Mouse (Mus musculus): Measurements from ENCODE around the gene Spint2. TPM values are rescaled to one million over a fixed set of nuclear protein-coding genes. Genes with fewer than 3 reads are reported as not detected.
A peak's percentile ranks its signal among the peaks of the same experiment; 100 is the strongest.

Gene Spint2
- total RNA-seq (2021), result 29.0 and 31.5 TPM in 2 replicates
- long read RNA-seq, experiment 1, transcript Spint2-202 (6 exons, 1,211 nt), result major isoform, 57 of 69 reads
- long read RNA-seq, experiment 1, transcript Spint2-201 (7 exons, 1,384 nt), result minor isoform, 6 of 69 reads
- long read RNA-seq, experiment 1, partial matches to known transcripts, result 2 of 69 reads
- long read RNA-seq, experiment 1, other reads (novel, unspliced or antisense), result 4 of 69 reads
- long read RNA-seq, experiment 2, transcript Spint2-201 (7 exons, 1,384 nt), result minor isoform, 8 of 49 reads
- long read RNA-seq, experiment 2, transcript Spint2-202 (6 exons, 1,211 nt), result major isoform, 31 of 49 reads
- long read RNA-seq, experiment 2, partial matches to known transcripts, result 5 of 49 reads
- long read RNA-seq, experiment 2, other reads (novel, unspliced or antisense), result 5 of 49 reads

DNA sequence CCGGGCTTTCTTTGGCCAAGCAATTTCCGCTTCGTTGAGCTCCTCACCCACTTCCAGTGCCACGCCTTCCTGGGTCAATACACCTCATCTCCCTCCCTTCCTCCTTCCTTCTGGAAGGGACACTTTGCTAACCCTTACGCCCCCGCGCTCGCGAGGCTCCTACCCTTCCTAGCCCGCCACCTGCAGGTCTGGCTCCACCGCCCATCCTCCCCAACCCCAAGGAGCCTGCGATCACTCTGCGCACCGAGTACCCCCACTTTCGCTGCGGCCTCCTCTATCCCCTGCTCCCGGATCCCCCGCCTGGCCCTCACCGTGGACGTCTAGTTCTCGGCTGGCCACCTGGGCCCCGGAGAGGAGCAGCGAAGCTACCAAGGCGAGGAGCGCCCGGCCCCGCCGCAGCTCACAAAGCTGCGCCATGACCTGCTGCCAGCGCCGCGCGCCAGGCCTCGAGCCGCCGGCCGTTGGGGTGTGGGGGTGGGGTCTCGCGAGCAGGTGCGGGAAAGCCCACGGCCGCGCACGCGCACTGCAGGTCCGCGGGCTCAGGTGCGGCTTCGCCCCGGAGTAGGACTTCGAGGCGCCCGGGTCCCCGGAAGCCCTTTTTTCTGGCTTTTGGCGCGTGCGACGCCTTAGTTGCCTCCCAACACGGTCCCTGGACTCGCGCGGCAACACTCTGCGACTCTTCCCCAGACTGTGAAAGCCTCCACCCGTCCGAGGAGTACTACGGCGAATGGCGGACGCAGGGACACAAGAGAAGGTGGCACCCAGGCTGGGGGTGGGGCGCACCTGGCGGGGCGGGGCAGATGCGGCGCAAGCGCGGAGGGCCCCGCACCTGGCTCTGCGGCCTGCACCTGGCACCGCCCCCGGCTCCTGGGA lies at the start of gene Spint2:
Spint2 (minus strand) TSS at position 712 of the 873 bp plus-strand sequence.
- DNase-seq, result peak; percentile 81

DNA sequence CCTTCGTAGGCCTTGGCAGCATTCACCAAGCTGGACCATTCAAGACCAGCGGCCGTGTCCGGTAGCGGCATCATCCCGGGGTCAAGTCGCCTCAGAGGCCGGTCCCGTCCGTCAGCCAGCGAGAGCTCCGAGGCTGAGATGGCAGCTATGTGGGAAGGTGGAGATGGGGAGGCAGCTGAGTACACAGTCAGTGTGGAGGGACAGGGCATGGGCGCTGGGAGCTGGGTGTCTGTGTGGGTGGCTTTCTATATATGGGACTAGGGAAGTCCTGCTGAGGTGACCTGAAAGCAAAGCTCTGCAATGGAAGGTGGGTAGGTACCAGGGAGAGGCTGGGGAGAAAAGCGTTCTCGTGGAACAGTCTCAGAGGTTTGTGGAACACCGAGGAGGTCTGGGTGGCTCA lies 47.3 kb upstream of the Spint2 start:
- DNase-seq, result no peak

DNA sequence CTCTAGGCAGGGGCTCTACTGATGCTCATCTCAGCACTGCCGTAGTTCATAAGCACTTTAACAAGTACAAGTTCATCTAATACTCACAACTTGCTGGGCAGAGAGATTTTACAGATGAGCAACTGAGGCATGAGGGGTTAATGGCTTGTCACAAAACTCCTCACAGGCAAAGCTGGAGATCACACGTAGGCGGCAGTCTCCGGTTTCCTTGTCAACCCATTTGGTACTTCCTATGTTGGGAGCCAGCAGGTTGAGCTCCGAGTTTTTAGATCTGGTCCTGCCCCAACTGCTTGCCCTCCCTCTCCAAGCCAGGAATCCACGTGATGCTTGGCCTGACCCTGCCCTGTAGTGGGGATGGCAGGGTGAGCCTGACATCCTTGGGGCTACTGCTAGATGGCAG lies 45.4 kb upstream of the Spint2 start:
- no peak for DNase-seq

DNA sequence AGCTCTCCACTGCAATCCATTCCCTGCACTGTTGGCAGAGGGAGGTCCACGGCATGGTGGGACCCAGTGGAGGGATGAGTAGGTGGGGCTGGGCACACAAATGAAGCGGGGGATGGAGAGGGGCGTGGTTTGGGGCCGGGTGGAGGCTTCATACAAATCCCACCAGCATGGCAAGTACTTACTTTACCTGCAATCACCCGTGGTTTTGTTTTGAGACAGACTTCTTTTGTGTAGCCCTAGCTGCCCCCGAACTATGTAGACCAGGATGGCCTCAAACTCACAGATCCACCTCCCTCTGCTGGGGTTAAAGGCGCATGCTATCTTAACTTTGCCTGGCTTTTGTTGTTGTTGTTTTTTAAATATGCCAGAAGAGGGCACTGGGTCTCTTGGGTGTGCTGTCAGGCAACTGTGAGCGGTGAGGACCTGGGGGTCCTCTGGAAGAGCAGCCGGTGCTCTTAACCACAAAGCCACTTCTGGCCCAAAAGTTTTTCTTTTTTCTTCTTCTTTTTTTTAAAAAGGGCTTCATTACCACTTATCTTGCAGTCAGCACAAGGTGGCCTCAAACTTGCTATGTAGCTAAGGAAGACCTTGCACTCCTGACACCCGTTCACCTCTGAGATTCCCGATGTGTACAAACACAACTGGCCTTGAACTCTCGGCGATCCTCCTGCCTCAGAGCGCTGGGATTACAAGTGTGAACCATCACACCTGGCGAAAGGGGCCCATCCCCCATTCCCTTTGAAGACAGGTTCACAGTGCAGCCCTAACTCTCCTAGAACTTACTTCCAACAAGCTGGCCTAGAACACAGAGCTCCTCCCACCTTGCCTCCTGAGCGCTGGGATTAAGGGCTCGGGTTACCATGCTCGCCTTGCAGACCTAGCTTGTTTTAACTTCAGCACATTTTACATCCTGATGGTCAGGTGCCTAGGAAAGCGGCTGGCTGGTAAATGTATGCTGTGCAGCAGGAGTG lies 37.9 kb upstream of the Spint2 start:
- DNase-seq, result no peak

DNA sequence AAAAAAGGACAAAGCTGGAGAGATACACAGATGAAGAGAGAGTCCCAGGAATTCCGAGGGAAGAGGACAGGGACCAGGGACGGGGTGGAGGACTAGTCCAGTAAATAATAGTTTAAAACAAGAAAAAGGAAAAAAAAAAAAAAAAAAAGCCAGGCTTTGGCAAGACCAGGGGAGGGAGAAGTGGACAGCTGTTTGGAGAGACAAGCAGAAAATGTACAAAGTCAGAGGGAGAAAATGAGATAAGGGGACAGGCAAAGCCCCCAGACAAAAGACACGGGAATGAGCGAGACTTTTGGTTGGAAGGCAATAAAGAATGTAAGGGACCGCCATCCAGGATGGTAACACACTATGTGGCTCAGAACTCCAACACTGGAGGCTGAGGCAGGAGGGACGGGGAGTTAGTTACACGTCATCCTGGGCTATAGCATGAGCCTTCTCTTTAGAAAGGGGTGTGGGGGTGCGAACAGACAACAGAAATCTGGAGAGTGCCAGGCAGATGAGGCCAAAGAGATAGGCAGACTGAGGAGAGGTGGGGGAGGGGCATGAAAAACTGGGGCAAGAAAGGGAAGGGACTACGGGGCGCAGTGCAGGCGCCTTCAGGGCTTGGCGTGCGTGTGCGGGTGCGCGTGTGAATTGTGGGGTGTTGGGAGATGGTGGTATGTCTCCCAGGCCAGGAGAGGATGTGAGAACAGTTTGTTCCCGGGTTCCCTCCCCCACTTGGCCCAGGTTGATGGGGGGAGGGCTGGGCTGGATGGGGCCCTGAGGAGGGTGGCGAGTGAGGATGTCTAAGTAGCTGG lies 36.6 kb upstream of the Spint2 start:
- DNase-seq, result peak; percentile 58

DNA sequence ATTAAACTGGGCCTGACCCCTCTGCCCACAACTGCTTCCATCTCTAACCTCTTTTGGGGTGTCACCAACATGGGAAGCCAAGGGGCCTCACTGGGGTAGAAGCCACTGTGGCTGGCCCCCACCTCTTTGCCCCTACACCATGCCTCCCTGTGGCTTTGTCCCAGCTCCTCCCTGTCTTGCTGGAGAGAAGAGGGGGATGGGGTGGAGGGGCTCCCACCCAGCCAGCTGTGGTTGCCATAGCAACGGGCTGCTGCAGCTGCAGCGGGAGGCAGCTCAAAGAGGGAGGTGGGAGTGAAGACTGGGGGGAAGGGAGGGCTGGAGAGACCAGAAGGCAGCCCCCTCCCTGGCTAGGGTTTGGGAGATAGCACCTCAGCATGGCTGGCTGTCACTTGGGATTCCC lies 35.8 kb upstream of the Spint2 start:
- DNase-seq, result no peak

DNA sequence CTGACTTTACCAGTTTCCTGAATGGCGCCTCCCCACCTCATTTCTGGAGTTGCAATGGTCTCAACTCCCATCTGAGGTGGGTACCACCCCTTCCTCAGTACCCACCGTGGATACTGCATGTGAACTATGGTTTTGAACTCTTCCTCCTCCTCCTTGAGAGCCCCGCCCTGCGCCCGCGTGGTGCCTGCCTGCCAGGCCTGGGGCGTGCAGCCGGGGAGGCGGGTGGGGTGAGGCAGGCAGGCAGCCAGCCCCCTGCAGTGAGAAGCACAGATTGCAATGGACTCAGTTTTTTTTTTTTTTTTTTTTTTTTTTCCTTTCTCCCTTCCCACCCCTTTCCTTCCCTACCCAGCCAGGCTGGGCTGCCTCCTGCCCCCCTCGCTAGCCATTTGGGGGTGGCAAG lies 35.3 kb upstream of the Spint2 start:
- peak; percentile 49 for DNase-seq

DNA sequence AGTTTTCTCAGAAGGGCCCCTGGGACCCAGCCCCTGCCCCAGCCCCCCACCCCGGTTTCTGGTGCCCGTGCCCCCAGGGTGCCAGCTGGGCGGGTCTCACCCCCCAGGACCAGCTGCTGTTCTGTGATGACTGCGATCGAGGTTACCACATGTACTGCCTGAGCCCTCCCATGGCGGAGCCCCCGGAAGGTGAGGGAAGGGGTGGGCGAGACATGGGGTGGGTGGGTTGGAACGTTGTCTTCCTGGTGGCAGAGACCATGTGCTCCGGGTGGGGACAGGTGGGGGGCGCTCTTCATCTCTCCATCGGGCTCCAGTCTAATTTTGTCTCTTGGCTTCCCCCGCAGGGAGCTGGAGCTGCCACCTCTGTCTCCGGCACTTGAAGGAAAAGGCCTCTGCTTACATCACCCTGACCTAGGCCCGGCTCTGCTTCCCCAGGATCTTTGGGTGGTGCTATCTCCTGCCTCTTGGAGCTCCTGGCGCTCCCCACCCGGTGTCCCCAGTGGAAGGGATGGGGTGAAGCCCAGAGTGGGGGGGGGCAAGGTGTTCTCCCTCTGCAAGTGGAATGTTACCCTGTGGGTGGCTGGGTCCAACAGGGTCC lies 34.5 kb upstream of the Spint2 start:
- no peak for DNase-seq

DNA sequence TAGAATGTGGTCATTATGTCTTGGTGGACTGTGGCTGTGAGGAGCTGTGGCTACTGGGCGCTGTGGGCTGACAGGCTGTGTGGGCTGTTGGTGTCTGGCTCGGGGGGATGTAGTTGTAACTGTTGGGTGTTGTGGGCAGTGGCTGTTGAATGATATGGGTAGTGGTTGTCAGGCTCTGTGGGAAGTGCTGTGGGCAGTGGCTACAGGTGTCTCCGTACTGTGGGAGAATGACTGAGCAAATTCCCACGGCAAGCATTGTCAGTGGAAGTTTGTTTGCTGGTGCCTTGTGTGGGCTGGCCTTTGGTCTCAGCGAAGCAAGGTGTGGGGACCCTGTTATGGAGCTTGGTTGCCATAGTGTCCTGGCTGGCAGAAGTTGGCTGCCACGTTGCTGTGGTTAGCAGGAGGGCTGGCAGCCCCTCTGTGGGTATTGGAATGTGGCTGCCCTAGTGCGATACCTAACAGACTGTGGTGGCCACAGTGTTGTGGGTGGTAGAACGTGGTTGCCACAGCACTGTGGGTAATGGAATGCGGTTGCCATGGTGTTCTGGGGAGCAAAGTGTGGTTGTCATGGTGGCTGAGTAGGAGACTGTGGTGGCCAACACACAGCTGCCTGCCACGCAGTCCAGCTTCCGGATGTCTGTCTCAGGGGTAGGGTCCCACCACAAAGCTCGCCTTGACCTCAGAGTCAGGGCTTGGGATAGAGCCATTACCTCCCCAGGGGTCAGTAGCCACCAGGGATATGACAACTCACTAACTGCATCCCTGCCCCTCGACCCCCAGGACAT lies 33.3 kb upstream of the Spint2 start:
- no peak for DNase-seq

DNA sequence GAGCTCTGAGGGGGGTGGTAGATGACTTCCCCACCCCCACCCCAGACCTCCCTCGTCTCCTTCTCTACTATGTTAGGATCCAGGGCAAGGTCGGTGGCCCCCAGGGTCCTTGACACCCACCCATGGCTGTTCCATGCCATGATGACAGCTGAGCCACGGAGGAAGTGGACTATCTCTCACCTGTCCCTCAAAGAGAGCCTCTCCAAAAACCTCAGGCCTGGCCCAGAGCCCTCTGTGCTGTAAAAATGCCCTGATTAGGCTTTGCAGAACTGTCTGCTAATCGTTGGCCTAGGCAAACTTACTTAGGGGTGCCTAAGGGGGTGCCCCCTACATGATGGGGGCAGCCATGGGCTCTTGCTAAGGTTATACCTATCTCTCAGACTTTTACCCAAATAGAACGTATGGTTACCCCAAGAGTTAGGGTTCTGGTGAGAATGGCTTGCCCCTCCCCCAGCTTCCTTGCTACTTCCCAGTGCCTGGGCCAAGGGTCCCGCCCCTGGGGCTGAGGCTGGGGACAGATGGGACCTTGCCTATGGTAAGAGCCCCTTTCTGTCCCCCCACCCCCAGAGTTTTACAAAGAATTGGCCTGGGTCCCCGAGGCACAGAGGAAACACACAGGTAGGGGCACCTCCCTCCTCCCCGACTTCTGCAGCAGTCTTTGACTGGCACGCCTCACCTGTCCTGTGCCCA lies 32.0 kb upstream of the Spint2 start:
- DNase-seq, result no peak

DNA sequence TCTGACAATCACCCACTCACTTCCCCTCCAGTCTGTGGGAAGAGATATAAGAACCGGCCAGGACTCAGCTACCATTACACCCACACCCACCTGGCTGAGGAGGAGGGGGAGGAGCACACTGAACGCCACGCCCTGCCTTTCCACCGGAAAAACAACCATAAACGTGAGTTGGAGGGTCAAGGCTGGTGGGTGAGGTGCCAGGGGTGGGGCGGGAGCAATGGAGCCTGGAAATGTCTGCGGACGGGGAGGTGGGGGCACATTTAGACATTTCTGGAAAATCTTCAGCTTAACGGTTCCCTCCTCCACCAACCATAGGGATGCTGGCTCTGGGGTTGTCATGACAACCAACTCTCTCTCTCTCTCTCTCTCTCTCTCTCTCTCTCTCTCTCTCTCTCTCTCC lies 31.3 kb upstream of the Spint2 start:
- no peak for DNase-seq

DNA sequence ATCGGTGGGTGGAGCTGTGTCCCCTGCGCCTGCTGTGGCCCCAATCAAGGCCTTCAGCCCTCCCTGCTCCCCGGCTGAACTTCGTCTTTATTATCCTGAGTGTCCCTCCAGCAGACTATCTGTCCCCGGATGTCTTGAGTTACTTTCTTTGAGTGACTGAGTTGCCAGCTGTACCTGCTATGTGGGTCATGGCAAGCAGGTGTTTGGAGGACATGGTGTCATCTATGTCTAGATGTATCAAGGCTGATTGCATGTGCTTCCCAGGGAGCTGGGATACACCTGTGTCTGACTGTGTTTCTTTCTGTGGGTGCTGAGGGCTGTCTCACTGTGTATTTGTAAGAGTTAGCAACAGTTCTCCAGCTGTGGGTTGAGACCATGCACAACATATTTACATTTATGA lies 28.0 kb upstream of the Spint2 start:
- DNase-seq, result no peak

DNA sequence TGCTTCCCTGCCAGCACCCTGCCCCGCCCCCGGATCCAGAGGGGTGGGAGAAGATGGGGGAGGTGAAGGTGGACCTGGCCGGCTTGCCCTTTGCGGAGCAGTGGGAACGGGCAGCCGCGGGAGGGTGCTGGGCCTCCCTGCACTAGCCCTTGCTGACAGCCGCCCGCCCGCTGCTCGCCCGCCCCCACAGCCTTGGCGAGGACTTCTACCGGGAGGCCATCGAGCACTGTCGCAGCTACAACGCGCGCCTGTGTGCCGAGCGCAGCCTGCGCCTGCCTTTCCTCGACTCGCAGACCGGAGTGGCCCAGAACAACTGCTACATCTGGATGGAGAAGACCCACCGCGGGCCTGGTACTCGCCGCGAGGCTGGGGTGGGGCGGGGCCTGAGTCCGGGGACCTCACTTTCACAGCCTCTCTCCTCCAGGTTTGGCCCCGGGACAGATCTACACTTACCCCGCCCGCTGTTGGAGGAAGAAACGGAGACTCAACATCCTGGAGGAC lies 27.6 kb upstream of the Spint2 start:
- DNase-seq, result peak; percentile 60

DNA sequence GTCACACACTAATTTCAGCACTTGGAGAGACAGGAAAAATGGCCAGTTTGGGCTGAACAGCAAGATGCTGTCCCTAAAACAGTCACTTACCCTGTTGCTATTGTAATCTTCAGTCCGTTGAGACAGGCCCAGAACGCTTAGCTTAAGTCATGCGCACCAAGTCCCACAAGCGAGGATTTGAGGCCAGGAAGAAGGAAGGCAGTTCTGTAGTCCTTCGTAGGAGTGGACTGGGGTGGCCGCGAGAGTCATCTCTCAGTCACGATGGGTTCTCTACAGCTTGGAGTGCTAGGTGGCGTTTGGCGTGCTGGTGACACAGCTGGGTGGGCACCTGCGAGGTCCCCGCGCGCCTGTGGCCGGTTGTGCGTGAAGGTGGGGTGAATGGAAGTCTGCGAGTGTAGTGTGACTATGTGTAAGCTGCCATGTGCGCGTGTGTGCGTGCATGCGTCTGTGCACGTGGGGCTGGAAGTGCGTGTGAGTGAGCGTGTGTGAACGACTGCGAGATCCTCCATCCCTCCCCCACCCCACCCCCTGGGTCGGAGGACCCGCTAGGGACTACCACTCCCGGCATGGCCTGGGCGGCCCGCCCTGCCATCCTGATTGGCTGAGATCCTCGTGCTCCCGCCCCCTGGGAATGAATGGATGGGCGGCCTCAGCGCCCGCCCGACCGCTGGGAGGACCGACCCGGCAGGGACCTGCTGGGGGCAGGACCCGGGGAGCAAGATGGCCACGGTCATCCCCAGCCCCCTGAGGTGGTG lies 25.8 kb upstream of the Spint2 start:
- peak; percentile 95 for DNase-seq

DNA sequence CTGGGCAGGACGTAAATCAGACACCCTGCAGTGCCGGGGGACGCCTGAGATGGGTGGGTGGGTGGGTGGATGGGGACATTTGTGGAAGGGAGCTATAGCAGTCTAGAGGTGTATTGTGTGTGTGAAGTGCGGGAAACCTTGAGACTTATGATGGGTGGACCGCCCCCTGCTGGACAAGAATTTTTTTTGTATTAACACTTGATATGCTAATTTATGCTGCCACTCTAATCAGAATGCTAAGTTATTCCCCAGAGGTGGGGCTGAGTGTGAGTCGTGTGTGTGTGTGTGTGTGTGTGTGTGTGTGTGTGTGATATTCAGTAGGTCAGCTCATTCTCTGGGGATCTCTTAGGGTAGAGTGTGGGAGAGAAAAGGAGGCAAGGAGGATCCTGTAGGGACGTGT lies 24.9 kb upstream of the Spint2 start:
- peak; percentile 39 for DNase-seq

DNA sequence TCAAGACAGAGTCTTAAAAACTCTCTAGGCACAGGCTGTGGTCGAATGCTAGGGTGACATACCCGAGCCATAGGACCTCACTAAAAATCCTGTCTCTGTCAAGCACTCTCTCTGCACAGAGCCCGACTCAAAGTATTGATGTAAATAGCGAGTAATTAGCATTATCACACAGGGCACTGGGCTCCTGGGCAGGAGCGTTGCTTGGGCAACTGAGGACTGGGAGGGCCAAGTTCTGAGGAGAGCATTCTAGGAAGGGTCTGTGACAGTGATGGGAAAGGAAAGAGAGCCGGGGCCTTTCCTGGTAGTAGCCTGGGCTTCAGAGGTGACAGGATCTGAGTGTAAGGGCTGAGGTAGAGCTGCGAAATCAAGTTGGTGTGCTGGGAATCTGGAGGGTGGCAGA lies 24.4 kb upstream of the Spint2 start:
- no peak for DNase-seq

DNA sequence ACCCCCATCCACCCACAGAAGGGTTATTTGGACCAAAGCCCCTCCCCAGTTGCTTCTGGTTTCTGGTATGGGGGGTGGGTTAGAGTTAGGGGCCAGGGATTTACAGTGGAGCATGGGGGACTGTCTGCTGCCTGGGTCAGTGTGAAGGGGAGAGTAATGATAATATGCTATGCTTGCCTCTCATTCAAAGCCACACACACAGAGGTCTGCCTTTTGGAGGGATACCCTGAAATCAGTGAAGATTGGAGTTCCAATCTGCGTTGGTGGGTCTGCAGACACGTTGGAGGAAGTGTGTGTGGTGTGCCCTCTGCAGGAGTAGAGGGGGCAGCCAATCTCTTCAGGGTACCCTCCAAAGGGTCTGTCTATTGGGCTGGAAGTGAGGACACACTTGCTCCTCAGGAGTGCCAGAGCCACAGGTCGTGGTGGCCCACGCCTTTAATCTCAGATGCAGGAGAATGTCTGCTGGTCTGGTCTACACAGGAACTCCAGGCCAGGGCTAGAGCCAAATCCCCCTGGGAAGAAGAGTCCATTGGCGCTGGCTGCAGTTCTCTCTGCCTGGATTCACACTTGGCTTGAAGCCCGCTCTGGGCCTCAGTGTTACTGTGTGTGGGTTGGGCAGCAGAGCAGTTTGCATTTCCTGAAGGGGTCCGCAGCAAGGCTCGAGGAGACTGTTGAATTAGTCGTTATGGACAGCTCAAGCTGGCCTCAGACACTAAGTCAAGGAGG lies 23.7 kb upstream of the Spint2 start:
- peak; percentile 33 for DNase-seq
